Mouse (Mus musculus): ENCODE data around the gene Shc2. TPM values are rescaled to one million over a fixed set of nuclear protein-coding genes. Genes with fewer than 3 reads are reported as not detected.

Gene Shc2
- polyA plus RNA-seq, 1 experiment from 2014 or later: 16.7 TPM

- no peak overlapping the region for H3K4me3 ChIP-seq (ENCODE audit: low read depth, low read length)
- H3K4me2 ChIP-seq (ENCODE audit: low read depth, low read length): no peak overlapping the region
- peaks cover 16% of the 10 kb centered on the region for H3K27me3 ChIP-seq (ENCODE audit: control insufficient read depth, insufficient read depth, low read length)
- H3K9me3 ChIP-seq (ENCODE audit: control insufficient read depth, low read length): no peaks in the 10 kb centered on the region
- H3K9ac ChIP-seq (replicated peaks; ENCODE audit: low read depth, low read length): no peak overlapping the region
- H3K36me3 ChIP-seq (ENCODE audit: control insufficient read depth, insufficient read depth, low read length): no peaks in the 10 kb centered on the region
- H3K4me1 ChIP-seq (ENCODE audit: control insufficient read depth, insufficient read depth, low read length): peaks cover 19% of the 10 kb centered on the region; the same call in 1 of the 2 replicates
- ATAC-seq (ENCODE audit: low read depth): no peak
- WGBS: 23% methylated on average over 5 of the region's 5 CpGs
- no peak overlapping the region for H3K27ac ChIP-seq (ENCODE audit: low read depth, low read length)
Observed at GRCm38 (mm10) chr10:79611296-79611695, 26.4 kb downstream of the Shc2 start.

- H3K36me3 ChIP-seq (ENCODE audit: control insufficient read depth, insufficient read depth, low read length): no peaks in the 10 kb centered on the region
- H3K27ac ChIP-seq (ENCODE audit: low read depth, low read length): no peak overlapping the region
- no peak overlapping the region for H3K4me2 ChIP-seq (ENCODE audit: low read depth, low read length)
- H3K9me3 ChIP-seq (ENCODE audit: control insufficient read depth, low read length): no peaks in the 10 kb centered on the region
- no peak overlapping the region for H3K9ac ChIP-seq (replicated peaks; ENCODE audit: low read depth, low read length)
- H3K27me3 ChIP-seq (ENCODE audit: control insufficient read depth, insufficient read depth, low read length): peaks cover 16% of the 10 kb centered on the region
- H3K4me1 ChIP-seq (ENCODE audit: control insufficient read depth, insufficient read depth, low read length): peaks cover 19% of the 10 kb centered on the region; the same call in 1 of the 2 replicates
- no peak for ATAC-seq (ENCODE audit: low read depth)
- 68% methylated on average over 3 of the region's 3 CpGs for WGBS
- H3K4me3 ChIP-seq (ENCODE audit: low read depth, low read length): no peak overlapping the region
Observed at GRCm38 (mm10) chr10:79609276-79609675, 28.4 kb downstream of the Shc2 start.

- H3K36me3 ChIP-seq (ENCODE audit: control insufficient read depth, insufficient read depth, low read length): no peaks in the 10 kb centered on the region
- peaks cover 6% of the 10 kb centered on the region for H3K27me3 ChIP-seq (ENCODE audit: control insufficient read depth, insufficient read depth, low read length)
- H3K4me3 ChIP-seq (ENCODE audit: low read depth, low read length): no peak overlapping the region
- H3K27ac ChIP-seq (ENCODE audit: low read depth, low read length): no peak overlapping the region
- H3K9ac ChIP-seq (replicated peaks; ENCODE audit: low read depth, low read length): no peak overlapping the region
- no peak for ATAC-seq (ENCODE audit: low read depth)
- H3K4me2 ChIP-seq (ENCODE audit: low read depth, low read length): no peak overlapping the region
- H3K9me3 ChIP-seq (ENCODE audit: control insufficient read depth, low read length): no peaks in the 10 kb centered on the region
- peaks cover 10% of the 10 kb centered on the region; the same call in 1 of the 2 replicates for H3K4me1 ChIP-seq (ENCODE audit: control insufficient read depth, insufficient read depth, low read length)
- WGBS: 45% methylated on average over 2 of the region's 2 CpGs
Observed at GRCm38 (mm10) chr10:79607892-79608291, 29.8 kb downstream of the Shc2 start.

- 68% methylated on average over 4 of the region's 4 CpGs for WGBS
- Histone ChIP-seq H3K27me3 (ENCODE audit: control insufficient read depth, insufficient read depth, low read length) (no peaks in the 10 kb centered on the region), H3K9me3 (ENCODE audit: control insufficient read depth, low read length) (no peaks in the 10 kb centered on the region), H3K4me2 (ENCODE audit: low read depth, low read length) (no peak overlapping the region), H3K4me1 (ENCODE audit: control insufficient read depth, insufficient read depth, low read length) (no peaks in the 10 kb centered on the region), H3K36me3 (ENCODE audit: control insufficient read depth, insufficient read depth, low read length) (no peaks in the 10 kb centered on the region), H3K4me3 (ENCODE audit: low read depth, low read length) (no peak overlapping the region), H3K27ac (ENCODE audit: low read depth, low read length) (no peak overlapping the region), H3K9ac (replicated peaks; ENCODE audit: low read depth, low read length) (no peak overlapping the region)
- ATAC-seq (ENCODE audit: low read depth): no peak
Observed at GRCm38 (mm10) chr10:79606537-79606936, 31.2 kb downstream of the Shc2 start.

GRCm38 (mm10) chr10:79597936-79598230 lies 39.8 kb downstream of the Shc2 start:
- WGBS: 75% methylated on average over 4 of the region's 4 CpGs
- no peak overlapping the region for H3K9ac ChIP-seq (replicated peaks; ENCODE audit: low read depth, low read length)
- H3K36me3 ChIP-seq (ENCODE audit: control insufficient read depth, insufficient read depth, low read length): no peaks in the 10 kb centered on the region
- H3K4me3 ChIP-seq (ENCODE audit: low read depth, low read length): no peak overlapping the region
- no peaks in the 10 kb centered on the region for H3K4me1 ChIP-seq (ENCODE audit: control insufficient read depth, insufficient read depth, low read length)
- H3K27me3 ChIP-seq (ENCODE audit: control insufficient read depth, insufficient read depth, low read length): no peaks in the 10 kb centered on the region
- H3K27ac ChIP-seq (ENCODE audit: low read depth, low read length): no peak overlapping the region
- no peak overlapping the region for H3K4me2 ChIP-seq (ENCODE audit: low read depth, low read length)
- no peak for ATAC-seq (ENCODE audit: low read depth)
- H3K9me3 ChIP-seq (ENCODE audit: control insufficient read depth, low read length): no peaks in the 10 kb centered on the region

GRCm38 (mm10) chr10:79597051-79597935 lies 40.4 kb downstream of the Shc2 start:
- no peak for ATAC-seq (ENCODE audit: low read depth)
- Histone ChIP-seq H3K4me3 (ENCODE audit: low read depth, low read length) (no peak overlapping the region), H3K9me3 (ENCODE audit: control insufficient read depth, low read length) (no peaks in the 10 kb centered on the region), H3K9ac (replicated peaks; ENCODE audit: low read depth, low read length) (no peak overlapping the region), H3K4me2 (ENCODE audit: low read depth, low read length) (no peak overlapping the region), H3K27ac (ENCODE audit: low read depth, low read length) (no peak overlapping the region), H3K4me1 (ENCODE audit: control insufficient read depth, insufficient read depth, low read length) (no peaks in the 10 kb centered on the region), H3K36me3 (ENCODE audit: control insufficient read depth, insufficient read depth, low read length) (no peaks in the 10 kb centered on the region), H3K27me3 (ENCODE audit: control insufficient read depth, insufficient read depth, low read length) (no peaks in the 10 kb centered on the region)
- 33% methylated on average over 13 of the region's 13 CpGs for WGBS

GRCm38 (mm10) chr10:79595590-79595929 lies 42.2 kb downstream of the Shc2 start:
- Histone ChIP-seq H3K9me3 (ENCODE audit: control insufficient read depth, low read length) (no peaks in the 10 kb centered on the region), H3K4me3 (ENCODE audit: low read depth, low read length) (no peak overlapping the region), H3K4me2 (ENCODE audit: low read depth, low read length) (no peak overlapping the region), H3K27ac (ENCODE audit: low read depth, low read length) (no peak overlapping the region), H3K36me3 (ENCODE audit: control insufficient read depth, insufficient read depth, low read length) (no peaks in the 10 kb centered on the region), H3K4me1 (ENCODE audit: control insufficient read depth, insufficient read depth, low read length) (no peaks in the 10 kb centered on the region), H3K27me3 (ENCODE audit: control insufficient read depth, insufficient read depth, low read length) (no peaks in the 10 kb centered on the region), H3K9ac (replicated peaks; ENCODE audit: low read depth, low read length) (no peak overlapping the region)
- ATAC-seq (ENCODE audit: low read depth): 0 out of 2 replicates have a peak, but pooled peaks have one; percentile 45
- WGBS: 57% methylated on average over 8 of the region's 8 CpGs

- no peaks in the 10 kb centered on the region for H3K9me3 ChIP-seq (ENCODE audit: control insufficient read depth, low read length)
- 25% methylated on average over 17 of the region's 17 CpGs for WGBS
- no peak overlapping the region for H3K4me2 ChIP-seq (ENCODE audit: low read depth, low read length)
- ATAC-seq (ENCODE audit: low read depth): peak; percentile 96
- H3K27me3 ChIP-seq (ENCODE audit: control insufficient read depth, insufficient read depth, low read length): no peaks in the 10 kb centered on the region
- no peak overlapping the region for H3K27ac ChIP-seq (ENCODE audit: low read depth, low read length)
- no peaks in the 10 kb centered on the region for H3K4me1 ChIP-seq (ENCODE audit: control insufficient read depth, insufficient read depth, low read length)
- no peak overlapping the region for H3K4me3 ChIP-seq (ENCODE audit: low read depth, low read length)
- H3K36me3 ChIP-seq (ENCODE audit: control insufficient read depth, insufficient read depth, low read length): no peaks in the 10 kb centered on the region
- H3K9ac ChIP-seq (replicated peaks; ENCODE audit: low read depth, low read length): no peak overlapping the region
Observed at GRCm38 (mm10) chr10:79594872-79595589, 42.7 kb downstream of the Shc2 start.

GRCm38 (mm10) chr10:79594111-79594510 lies 43.6 kb downstream of the Shc2 start:
- Histone ChIP-seq H3K9ac (replicated peaks; ENCODE audit: low read depth, low read length) (no peak overlapping the region), H3K4me3 (ENCODE audit: low read depth, low read length) (no peak overlapping the region), H3K27ac (ENCODE audit: low read depth, low read length) (no peak overlapping the region), H3K9me3 (ENCODE audit: control insufficient read depth, low read length) (no peaks in the 10 kb centered on the region), H3K4me2 (ENCODE audit: low read depth, low read length) (no peak overlapping the region), H3K4me1 (ENCODE audit: control insufficient read depth, insufficient read depth, low read length) (no peaks in the 10 kb centered on the region), H3K36me3 (ENCODE audit: control insufficient read depth, insufficient read depth, low read length) (no peaks in the 10 kb centered on the region), H3K27me3 (ENCODE audit: control insufficient read depth, insufficient read depth, low read length) (no peaks in the 10 kb centered on the region)
- WGBS: 56% methylated on average over 6 of the region's 6 CpGs
- ATAC-seq (ENCODE audit: low read depth): no peak
